Mouse (Mus musculus): Measurements from ENCODE around the gene Ptrh1.

Ptrh1 gene

DNA sequence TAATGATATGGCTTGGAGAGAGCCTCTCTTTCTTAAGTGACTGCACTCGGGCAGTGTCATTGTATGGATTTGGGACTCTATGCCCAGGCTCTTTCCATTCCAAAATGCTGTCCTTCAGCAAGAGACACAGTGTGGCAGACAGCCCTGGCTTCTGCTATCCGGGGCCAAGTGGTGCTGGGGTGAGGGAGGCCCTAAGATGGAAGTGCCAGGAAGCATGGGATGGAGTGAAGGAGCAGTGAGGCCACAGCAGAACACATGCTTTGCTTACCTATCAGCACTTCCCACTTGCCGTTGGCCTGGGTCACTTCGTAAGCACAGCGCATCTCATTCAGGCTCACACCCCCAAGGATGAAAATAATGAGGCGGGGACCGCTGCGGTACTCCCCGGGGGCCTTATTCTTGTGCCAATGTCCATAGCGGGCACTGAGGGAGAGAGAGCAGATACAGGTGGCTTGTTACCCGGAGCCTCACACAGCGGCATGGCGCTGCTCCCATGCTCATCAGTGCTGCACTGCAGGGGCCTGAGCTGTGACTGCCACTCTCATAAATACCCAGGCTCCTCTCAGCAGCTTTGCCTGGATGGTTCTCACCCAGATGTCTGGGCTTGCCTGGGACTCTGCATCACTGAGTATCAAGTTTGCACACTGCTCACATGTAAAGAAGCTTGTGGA, 20.3 kb downstream of the Ptrh1 start:
- DNase-seq (ENCODE audit: low read depth, low spot score), result no peak

DNA sequence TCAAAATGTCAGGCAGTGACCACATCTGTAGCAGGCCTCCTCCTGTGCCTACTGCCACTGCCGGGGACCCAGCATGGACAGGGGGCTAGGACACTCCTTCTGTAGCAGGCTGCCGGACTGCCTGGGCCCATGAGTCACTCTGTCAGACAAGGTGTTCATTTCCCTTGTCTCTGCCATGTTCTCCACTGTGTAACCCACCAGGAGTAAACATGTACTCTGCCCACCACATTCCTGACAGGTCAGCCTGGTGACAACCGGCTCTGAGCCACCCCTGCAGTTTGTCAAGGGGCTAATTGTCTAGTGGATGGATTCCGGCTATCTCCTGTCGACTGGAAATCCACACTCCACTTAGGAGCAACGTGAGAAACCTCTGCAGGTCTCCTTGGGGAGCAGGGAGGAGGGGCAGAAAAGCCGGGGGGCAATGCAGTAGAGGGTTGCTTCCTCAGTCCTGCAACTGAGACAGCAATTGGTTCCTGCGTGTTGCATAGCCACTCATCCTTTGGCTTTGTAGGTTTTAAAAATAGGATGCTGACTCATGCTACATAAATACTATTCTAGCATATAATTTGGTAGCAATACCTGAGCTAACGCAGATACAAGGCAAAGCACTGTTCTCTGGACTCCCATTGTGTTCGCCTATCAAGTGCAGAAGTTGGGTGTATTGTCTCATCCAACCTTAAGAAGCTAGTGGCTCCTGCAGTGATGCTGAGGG, 22.8 kb downstream of the Ptrh1 start:
- no peak for DNase-seq (ENCODE audit: low read depth, low spot score)

- DNase-seq (ENCODE audit: low read depth, low spot score), result no peak
Observed at GRCm38 (mm10) chr2:32808816-32809566, 33.4 kb downstream of the Ptrh1 start.

DNA sequence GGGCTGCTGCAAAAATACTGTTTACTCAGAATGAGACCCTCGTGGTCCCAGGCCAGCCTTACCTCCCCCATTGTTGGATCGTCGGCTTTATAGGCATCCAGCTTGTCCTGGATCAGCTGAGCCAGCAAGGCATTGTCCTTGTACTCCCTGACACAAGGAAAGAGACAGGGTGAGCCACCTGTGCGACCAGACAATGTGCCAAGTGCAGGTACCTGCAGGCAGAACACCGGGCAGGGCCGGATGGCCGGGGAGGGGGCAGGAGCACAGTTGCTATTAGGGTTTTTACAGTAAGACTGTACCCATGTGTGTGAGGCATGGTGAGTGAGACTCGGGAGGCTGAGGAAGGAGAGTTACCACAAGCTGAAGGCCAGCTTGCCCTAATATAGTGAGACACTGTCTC, 36.4 kb downstream of the Ptrh1 start:
- no peak for DNase-seq (ENCODE audit: low read depth, low spot score)

GRCm38 (mm10) chr2:32816497-32816896, 40.9 kb downstream of the Ptrh1 start:
- DNase-seq (ENCODE audit: low read depth, low spot score), result no peak

DNA sequence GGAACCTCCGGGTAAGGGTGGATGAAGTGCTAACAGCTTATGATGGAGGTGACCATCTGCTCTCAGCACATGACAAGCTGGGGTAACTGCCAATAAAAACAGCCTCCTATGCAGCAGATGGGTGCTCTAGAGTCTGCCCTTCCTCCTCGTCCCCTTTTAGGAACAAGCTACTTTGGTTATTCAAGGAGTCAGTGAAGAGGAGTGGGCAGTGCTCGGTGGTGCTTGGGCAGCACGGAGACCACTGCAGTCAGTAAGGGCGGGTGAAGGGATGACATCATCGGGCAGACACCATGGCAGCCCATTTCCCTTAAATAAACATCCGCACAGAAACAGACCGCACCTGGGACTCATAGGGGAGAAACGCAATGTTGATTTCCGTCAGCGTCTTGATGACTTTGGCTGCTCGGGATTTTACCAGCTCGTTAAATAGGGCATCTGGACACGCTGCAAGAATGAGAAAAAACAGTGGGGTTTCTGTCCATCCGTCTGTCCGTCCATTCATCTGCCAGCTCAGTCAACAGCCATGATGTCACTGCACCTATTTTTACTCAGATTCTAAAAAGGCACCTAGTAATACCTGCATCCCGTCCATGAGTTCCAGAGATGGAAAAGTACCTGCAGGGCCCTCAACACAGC, 41.5 kb downstream of the Ptrh1 start:
- DNase-seq (ENCODE audit: low read depth, low spot score), result no peak

DNA sequence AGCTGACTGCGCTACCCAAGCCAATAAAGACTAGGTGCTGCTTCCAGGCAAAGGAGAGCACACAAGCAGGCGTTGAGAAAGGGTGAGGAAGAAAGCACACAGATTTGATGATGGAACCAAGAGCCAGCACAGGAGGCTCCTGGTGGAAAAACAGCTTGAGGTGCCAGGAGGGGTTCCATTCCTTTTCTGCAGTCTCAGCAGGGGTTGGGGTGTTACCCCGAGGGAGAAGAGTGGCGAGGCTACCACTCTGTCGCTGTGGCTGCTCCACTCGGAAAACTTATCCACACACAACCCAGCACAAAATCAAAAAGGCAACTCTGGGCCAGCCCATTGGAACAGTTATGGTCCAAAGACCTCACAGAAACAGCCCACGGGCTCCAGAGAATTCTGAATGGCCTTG, 42.0 kb downstream of the Ptrh1 start:
- DNase-seq (ENCODE audit: low read depth, low spot score), result no peak

- DNase-seq (ENCODE audit: low read depth, low spot score), result no peak
Observed at GRCm38 (mm10) chr2:32818208-32818607, 42.6 kb downstream of the Ptrh1 start.

GRCm38 (mm10) chr2:32821041-32821802, 45.6 kb downstream of the Ptrh1 start:
- DNase-seq (ENCODE audit: low read depth, low spot score), result peak; percentile 65

- no peak for DNase-seq (ENCODE audit: low read depth, low spot score)
Observed at GRCm38 (mm10) chr2:32822643-32823042, 47.1 kb downstream of the Ptrh1 start.

- DNase-seq (ENCODE audit: low read depth, low spot score), result peak; percentile 16
Observed at GRCm38 (mm10) chr2:32823153-32823552, 47.6 kb downstream of the Ptrh1 start.

GRCm38 (mm10) chr2:32823579-32824154, 48.1 kb downstream of the Ptrh1 start:
- DNase-seq (ENCODE audit: low read depth, low spot score), result no peak

DNA sequence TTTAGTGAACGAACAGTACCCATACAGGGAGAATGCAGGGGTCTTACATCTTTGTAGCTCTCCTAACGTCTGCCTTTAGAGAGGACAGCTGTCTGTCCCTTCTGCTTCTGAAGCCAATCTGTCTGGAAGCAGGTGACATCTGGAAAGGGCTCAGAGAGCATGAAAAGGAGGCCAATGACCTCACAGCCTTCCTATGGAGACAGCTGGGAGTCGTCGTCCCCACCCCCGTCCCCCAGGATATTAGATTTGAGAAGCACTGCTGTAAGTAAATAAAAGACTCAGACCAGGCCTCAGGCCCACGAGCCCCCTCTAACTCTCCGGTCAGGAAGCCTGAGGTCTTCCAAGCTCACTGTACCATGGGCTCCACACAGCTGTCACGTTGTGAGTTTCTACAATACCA, 48.6 kb downstream of the Ptrh1 start:
- DNase-seq (ENCODE audit: low read depth, low spot score), result no peak

DNA sequence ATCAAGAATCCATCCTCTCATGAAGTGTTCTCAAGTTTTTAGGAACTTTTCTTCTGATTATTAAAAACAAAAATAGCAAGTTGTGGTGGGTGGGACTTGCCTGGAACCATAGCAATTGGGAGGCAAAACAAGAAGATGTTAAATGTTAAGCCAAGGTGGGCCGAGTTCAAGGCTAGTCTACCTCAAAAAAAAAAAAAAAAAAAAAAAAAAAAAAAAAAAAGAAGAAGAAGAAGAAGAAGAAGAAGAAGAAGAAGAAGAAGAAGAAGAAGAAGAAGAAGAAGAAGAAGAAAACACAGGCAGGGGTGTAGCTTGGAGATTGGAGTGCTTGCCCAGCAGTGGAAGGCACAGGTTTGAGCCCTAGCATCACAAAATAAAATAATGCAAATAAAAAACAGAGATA, 49.2 kb downstream of the Ptrh1 start:
- DNase-seq (ENCODE audit: low read depth, low spot score), result no peak

GRCm38 (mm10) chr2:32825796-32826195, 50.2 kb downstream of the Ptrh1 start:
- DNase-seq (ENCODE audit: low read depth, low spot score), result no peak

Data from ZHBTc4 (cell line).